Comparison of ENCODE assay signal across 15 mouse cellular contexts in genomic region chr13:26575890-26576543, GRCm38 (mm10).
DNase-seq lines count a peak whose midpoint lies in the region; ATAC-seq lines count a peak whose summit lies in the region.
"Had no signal": no experiment of that assay in that cellular context is flagged by ENCODE, and none has a peak within 500 bp of the region (broad histone marks: within the 10 kb centered on the region; RNA-seq: fewer than 3 reads in every experiment).

No protein-coding gene starts in this region.

- H3K9me3 ChIP-seq in forebrain, embryonic 16.5 days (ENCODE audit: control insufficient read depth, low read length) = no peaks in the 10 kb centered on the region
- H3K9me3 ChIP-seq: liver, embryonic 12.5 days; neural tube, embryonic 15.5 days; stomach, embryonic 15.5 days had no signal

- 0 out of 2 replicates have a peak, but pooled peaks cover 3% of the 10 kb centered on the region for H3K4me1 ChIP-seq in forebrain, embryonic 16.5 days (replicated peaks; ENCODE audit: control insufficient read depth, insufficient read depth, low read length)
- H3K4me1 ChIP-seq: liver, embryonic 12.5 days; neural tube, embryonic 15.5 days; stomach, embryonic 15.5 days had no signal

- peak overlapping the region; percentile 25; the same call in 1 of the 2 replicates for H3K27ac ChIP-seq in forebrain, embryonic 16.5 days (ENCODE audit: low read length)
- H3K27ac ChIP-seq: liver, embryonic 12.5 days; neural tube, embryonic 15.5 days; stomach, embryonic 15.5 days had no signal

- ATAC-seq in cerebellum, adult (ENCODE audit: insufficient number of reproducible peaks, low FRiP score, low TSS enrichment) = 0 out of 2 replicates have a peak, but pooled peaks have one; percentile 15
- ATAC-seq in forebrain, embryonic 16.5 days = peak; percentile 90
- ATAC-seq: liver, embryonic 12.5 days had no signal

- 7% methylated on average over 2 of the region's 2 CpGs for WGBS in forebrain, embryonic 16.5 days

- no peaks in the 10 kb centered on the region for H3K27me3 ChIP-seq in forebrain, embryonic 16.5 days (replicated peaks; ENCODE audit: control insufficient read depth, insufficient read depth, low read length)
- H3K27me3 ChIP-seq: liver, embryonic 12.5 days; neural tube, embryonic 15.5 days; stomach, embryonic 15.5 days had no signal

- no peak overlapping the region for H3K4me2 ChIP-seq in forebrain, embryonic 16.5 days (ENCODE audit: low read length)
- H3K4me2 ChIP-seq: liver, embryonic 12.5 days; neural tube, embryonic 15.5 days; stomach, embryonic 15.5 days had no signal

- DNase-seq in cerebellum, adult 18-20 months = no peak
- peak; percentile 22 for DNase-seq in layer of hippocampus, adult 11-12 months (ENCODE audit: low spot score)
- no peak for DNase-seq in layer of hippocampus, postnatal 25 days (ENCODE audit: extremely low spot score in 1 of 2, low spot score in 1 of 2)
- DNase-seq in layer of hippocampus, postnatal 14 days (ENCODE audit: low spot score in 2 of 2) = peak; percentile 19 to 74
- DNase-seq in spleen, adult 18-20 months = no peak
- DNase-seq in ovary, postnatal 14 days (ENCODE audit: low spot score) = no peak
- DNase-seq: adrenal gland, adult 2 months; gastrocnemius, postnatal 36 days; lung, postnatal 14 days had no signal

- H3K9ac ChIP-seq in forebrain, embryonic 16.5 days (replicated peaks; ENCODE audit: low read depth, low read length) = no peak overlapping the region
- H3K9ac ChIP-seq: liver, embryonic 12.5 days; neural tube, embryonic 15.5 days; stomach, embryonic 15.5 days had no signal

- H3K4me3 ChIP-seq in forebrain, embryonic 16.5 days (replicated peaks; ENCODE audit: low read length) = no peak overlapping the region
- H3K4me3 ChIP-seq: erythroblast, embryonic 14.5 days; liver, embryonic 12.5 days; neural tube, embryonic 15.5 days; stomach, embryonic 15.5 days had no signal

- no peaks in the 10 kb centered on the region for H3K36me3 ChIP-seq in forebrain, embryonic 16.5 days (ENCODE audit: control insufficient read depth, insufficient read depth)
- H3K36me3 ChIP-seq: liver, embryonic 12.5 days; neural tube, embryonic 15.5 days; stomach, embryonic 15.5 days had no signal

Comparison
In these comparisons a context has a peak if more than half of its experiments do, and no peak if none do; other contexts are left out.
1. DNase-seq: peak in layer of hippocampus, adult 11-12 months (single experiment) and layer of hippocampus, postnatal 14 days (2 of 2); none in cerebellum, adult 18-20 months (0 of 2), layer of hippocampus, postnatal 25 days (0 of 2), spleen, adult 18-20 months (0 of 2) and ovary, postnatal 14 days (single experiment).